Mouse (Mus musculus): ENCODE data around the gene Arid4a.
A peak's percentile ranks its signal among the peaks of the same experiment; 100 is the strongest.
"Not testable (repeated sequence)": the region's sequence is repeated elsewhere in the genome, so short reads cannot be mapped to it uniquely, and the experiment has no call there.

Arid4a gene

DNA sequence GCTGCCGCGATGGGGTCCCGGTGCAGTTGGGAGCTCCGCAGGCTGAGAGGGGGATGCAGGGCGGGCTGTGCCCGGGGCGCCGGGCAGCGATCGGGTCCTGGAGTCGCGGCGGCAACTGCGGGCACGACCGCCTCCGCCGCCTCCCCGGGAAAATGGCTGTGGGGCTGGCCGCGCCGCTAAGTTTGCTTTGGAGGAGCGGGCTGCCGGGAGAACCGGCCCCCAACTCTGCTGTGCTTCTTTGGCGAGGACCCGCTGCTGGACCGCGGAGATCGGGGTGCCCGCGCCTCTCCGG is 367 bp downstream of the Arid4a start:
- DNase-seq (ENCODE audit: low spot score in 2 of 2) = no peak

DNA sequence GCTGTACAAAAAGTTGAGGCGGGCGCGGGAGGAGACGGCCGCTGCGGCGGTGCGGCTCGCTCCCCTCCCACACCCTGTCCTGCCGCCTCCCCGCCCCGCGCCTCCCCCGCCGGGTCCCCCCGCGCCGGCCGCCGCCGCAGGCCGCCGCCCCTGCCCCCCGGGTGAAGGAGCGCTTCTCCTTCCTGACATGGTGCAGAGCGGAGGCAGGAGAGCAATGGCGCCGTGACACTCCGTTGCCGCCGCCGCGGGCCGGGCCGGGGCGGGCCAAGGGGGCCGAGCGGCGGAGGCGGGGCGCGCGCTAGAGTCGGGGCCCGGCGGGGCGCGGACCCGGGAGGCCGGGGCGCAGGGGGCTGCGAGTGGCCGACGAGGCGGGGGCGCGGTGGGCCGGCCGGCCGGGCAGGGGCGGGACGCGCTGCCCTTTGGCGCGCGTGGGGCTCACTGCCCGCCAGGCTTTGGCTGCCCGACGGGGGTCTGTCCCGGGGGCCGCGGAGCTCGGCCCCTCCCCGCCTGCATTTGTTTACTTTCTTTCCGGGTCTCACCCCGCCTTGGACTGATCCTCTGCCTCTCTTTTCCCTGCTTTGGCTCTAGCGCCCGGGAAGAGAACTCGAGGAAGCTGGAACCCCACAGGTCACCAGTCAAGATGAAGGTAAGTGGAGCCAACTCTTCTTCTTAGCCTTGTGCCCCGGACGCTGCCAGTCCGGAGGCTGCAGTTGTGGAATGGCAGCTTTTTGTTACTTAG is 882 bp downstream of the Arid4a start:
- no peak for DNase-seq (ENCODE audit: low spot score in 2 of 2)

DNA sequence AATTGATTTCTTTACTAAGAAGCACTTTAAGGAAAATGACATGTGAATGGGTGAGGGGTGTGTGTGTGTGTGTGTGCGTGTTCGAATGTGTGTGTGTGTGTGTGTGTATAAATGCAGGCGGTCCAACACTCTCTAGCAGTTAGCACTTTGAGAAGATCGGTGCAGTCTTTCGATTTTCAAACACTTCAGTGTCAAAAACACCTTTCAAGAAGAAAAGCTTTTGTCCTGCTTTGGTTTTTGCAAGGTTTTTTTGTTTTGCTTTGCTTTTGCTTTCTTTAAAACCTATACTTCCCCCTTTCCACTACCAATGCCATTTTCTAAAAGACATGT is 1.4 kb downstream of the Arid4a start:
- DNase-seq (ENCODE audit: low spot score in 2 of 2) = no peak

DNA sequence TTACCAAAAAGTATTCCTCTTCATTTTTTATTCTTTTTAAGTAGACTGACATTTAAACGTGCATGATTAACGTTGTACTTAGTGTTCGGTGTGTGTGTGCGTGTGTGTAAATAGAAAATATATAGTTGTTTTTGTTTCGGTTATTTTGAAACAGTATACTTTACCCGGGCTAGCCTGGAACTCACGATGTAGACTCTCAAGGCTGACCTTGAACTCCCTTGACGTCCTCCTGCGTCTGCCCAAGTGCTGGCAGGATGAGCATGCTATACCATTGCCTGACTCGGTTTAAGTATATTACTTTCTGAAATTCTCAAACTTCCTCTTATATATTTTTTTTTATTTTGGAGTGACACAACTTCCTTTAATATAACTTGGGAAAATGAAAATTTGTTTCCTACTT is 2.0 kb downstream of the Arid4a start:
- no peak for DNase-seq (ENCODE audit: low spot score in 2 of 2)

DNA sequence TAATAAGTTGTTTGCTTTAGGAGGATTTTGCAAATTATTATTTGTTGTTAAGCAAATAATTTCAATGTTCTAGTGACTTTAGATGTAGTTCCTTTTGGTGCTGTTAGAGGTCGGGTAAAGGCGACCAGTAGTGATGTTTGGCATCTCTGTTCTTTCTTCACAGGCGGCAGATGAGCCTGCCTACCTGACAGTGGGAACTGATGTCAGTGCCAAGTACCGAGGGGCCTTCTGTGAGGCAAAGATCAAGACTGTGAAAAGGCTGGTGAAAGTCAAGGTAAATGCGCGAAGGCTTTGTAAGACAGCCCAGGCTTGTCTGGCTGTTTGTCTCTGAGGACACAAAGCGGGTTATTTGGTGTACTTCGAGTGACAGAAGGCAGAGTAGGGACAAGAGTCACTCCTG is 3.4 kb downstream of the Arid4a start:
- no peak for DNase-seq (ENCODE audit: low spot score in 2 of 2)

DNA sequence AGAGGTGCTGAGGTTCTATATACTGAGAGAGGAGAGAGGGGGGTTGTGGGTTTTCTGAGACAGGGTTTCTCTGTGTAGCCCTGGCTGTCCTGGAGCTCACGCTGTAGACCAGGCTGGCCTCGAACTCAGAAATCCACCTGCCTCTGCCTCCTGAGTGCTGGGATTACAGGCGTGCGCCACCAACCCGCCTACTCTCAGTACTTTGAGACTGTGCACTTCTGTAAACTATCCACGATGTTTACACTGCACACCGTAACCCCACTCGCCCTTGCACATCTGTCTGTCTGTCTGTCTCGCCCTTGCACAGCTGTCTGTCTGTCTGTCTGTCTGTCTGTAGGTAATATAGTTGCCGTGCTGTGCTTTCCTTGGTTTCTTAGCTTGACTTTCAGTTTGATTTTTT is 8.6 kb downstream of the Arid4a start:
- no peak for DNase-seq (ENCODE audit: low spot score in 2 of 2)

DNA sequence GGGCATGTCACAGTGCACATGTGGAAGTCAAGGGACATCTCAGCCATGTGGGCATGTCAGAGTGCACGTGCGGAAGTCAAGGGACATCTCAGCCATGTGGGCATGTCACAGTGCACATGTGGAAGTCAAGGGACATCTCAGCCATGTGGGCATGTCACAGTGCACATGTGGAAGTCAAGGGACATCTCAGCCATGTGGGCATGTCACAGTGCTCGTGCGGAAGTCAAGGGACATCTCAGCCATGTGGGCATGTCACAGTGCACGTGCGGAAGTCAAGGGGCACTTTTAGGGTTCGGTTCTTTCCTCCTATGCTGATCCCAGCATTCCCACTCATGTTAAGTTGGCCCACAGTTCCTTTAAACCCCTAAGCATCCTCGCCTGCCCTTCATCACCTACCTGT is 12.5 kb downstream of the Arid4a start:
- DNase-seq (ENCODE audit: low spot score in 2 of 2) = not testable (repeated sequence)

DNA sequence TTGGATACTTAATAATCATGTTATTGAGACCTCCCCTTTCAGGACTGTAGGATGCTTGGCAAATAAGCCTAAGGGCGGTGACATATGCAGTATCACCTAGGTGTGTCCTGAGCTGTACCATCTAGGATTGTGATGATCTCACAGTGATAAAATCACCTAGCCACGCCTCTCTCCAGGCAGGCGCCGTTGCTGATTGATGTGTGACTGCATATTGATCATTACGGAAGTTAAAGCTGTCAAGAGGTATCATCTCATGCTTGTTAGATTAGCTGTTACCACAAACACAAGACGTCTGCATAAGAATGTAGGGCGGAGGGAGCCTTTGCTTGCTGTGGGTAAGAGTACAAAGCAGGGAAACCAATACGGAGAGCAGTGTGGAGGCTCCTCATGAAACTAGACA is 14.5 kb downstream of the Arid4a start:
- no peak for DNase-seq (ENCODE audit: low spot score in 2 of 2)

DNA sequence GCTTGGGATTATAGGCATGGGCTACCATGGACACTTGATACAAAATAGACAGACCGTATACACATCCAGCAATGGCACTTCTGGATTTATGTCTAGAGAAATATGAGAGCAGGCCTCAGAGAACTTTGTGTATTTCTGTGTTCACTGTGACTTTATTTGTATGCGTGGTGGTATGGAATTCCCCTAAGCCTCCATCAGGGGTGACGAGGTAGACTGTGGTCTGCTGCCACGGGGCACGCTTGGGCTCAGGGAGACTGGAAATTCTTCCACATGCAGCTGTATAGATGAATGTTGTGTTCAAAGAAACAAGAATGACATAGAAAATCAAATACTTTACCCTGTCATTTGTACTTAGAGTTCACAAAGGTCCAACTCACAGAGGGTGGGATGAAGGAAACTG is 14.9 kb downstream of the Arid4a start:
- no peak for DNase-seq (ENCODE audit: low spot score in 2 of 2)

DNA sequence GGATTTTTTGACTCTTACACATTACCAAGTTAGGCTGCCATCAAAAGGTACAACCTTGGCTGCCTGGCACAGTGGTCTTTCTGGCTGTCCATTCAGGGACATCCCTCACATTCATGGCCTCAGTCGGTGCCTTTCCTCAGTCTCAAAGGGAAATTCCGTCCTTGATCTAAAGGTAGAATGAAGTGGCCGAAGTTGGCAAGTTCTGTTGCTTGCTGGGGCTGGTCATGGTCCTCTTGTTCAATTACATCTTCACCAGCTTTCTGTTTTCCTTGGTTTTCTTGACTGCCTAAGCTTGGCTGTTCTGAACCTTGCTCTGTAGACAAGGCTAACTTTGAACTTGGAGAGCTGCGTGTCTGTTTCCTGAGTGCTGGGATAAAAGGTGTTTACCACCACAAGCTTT is 20.0 kb downstream of the Arid4a start:
- no peak for DNase-seq (ENCODE audit: low spot score in 2 of 2)

DNA sequence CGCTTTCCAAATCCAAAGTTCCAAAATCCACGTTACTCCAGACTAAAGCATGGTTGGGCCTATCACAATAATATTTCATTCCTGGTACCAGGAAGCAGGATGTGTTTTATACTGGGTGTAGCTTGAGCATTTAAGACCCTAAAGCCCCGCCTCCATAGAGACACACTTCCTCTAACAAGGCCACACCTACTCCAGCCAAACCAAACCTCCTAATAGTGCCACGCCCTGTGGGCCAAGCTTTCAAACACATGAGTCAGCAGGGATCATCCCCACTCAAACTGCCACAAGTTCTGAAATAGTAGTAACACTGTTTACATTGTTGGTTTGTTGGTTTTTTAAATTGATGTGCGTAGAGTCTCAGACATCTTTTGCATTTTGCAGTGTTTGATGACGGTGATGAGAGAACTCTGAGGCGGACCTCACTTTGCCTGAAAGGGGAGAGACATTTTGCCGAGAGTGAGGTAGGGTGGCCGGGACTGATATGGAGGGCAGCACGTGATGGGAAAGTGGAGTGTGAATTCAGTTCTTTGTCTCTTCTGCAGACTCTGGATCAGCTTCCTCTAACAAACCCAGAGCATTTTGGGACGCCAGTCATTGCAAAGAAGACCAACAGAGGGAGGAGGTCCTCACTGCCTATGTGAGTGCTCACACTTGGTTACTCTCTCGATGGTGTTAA is 21.1 kb downstream of the Arid4a start:
- DNase-seq (ENCODE audit: low spot score in 2 of 2) = no peak

DNA sequence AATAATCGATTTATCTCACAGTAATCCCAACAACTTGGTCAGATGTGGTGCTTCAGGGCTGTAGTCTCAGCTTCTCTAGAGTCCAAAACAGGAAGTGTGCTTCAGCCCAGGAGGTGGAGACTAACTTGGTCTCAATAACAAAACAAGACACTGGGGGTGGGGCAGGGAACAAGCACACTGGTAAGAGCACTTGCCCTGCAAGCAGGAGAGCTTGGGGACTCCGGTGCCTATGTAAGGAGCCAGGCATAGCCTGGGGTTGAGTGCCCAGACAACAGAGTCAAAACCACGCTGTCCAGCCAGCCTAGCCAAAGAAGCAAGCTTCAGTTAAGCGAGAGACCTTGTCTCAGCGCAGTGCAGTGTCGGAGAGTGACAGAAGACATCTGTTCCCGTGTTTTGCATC is 24.7 kb downstream of the Arid4a start:
- no peak for DNase-seq (ENCODE audit: low spot score in 2 of 2)

DNA sequence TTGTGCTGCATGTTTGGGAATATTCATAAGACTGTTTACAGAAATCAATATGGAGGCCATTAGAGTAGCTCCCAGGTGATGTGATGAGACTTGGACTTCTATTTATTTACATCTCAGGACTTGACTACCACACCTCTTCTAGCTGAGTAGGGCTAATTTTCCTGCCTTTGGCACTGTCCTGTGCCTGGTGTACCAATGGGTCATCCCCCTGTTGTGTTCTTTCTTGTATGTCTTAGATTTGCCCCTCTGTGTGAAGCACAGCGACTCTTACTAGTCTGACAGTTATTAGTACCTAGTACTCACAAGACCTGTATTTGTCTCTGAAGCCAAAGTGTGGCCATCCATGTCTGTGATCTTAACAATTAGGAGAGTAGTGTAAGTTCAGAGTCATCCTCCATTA is 26.7 kb downstream of the Arid4a start:
- no peak for DNase-seq (ENCODE audit: low spot score in 2 of 2)

DNA sequence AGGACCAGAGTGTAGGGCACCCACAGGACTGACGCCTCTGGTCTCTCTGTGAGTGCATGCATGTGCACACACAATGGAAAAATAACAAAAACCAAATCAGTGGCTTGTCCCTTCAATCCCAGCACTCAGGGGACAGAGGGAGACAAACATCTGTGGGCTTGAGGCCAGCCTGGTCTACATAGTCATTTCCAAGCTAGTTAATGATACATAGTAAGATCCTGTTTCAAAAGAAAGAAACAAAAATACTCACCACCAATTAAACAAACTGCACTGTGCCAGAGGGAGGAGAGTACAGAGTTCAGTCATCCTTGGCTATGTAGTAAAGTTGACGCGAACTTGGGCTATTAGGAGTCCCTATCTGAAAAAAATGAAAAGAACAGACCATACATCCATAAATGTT is 27.8 kb downstream of the Arid4a start:
- no peak for DNase-seq (ENCODE audit: low spot score in 2 of 2)

DNA sequence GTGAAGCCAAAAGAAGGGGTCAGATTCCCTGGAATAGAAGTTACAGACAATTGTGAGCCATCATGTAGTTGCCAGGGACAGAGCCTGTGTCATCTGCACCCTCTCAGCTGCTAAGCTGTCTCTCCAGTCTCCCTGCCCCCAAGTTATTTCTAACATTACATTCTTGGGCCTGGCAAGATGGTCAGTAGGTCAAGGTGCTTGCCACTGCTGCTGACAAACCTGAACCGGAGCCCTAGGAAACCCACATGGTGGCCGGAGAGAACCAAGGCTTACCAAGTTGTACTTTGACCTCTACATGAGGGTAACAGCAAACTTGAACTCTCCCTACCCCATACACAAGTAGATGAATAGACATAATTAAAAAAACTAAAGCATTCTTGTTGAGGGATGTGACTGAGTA is 28.7 kb downstream of the Arid4a start:
- DNase-seq (ENCODE audit: low spot score in 2 of 2) = no peak

DNA sequence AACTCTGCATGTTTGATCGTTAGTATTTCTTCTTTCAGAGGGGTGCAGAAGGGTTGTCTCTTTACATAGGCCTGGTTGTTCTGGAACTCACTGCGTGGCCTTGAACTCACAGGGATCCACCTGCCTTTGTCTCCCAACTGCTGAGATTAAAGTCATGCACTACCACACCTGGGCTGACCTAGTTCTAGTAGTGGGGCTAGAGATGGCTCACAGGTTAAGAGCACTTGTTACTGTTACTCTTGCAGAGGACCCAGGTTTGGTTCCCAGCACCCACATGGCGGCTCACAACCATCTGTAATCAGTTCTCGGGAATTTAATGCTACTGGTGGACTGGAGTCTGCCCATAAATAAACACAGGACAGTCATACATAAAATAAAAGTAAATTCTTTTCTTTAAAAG is 30.7 kb downstream of the Arid4a start:
- no peak for DNase-seq (ENCODE audit: low spot score in 2 of 2)

DNA sequence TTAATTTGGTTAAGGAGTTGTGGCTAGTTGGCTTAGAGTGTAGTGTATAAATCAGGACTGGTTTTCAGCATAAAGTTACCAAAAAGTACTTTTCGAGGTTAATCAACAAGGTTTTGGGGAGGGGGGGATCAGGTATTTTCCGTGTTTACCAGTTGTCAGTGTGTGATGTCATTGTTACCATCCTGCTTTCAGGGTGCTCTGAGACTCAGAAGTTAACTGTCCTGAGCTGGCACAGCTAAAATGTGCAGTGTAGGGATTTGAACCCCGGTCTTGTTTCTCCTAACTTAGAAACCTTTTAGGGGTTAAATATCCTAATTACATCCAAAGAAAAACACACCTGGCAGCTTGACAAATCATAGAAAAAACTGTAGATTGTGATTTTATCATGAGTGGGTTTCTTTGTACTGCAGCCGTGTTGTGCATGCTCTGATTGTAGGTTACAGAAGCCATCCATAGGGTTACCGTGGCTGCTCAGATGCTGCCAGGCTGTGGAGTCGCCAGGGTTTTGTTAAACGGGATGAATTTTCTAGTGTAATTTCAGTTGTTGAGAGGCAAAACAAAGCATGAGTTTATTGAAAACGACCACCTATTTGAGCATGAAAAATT is 31.8 kb downstream of the Arid4a start:
- no peak for DNase-seq (ENCODE audit: low spot score in 2 of 2)

DNA sequence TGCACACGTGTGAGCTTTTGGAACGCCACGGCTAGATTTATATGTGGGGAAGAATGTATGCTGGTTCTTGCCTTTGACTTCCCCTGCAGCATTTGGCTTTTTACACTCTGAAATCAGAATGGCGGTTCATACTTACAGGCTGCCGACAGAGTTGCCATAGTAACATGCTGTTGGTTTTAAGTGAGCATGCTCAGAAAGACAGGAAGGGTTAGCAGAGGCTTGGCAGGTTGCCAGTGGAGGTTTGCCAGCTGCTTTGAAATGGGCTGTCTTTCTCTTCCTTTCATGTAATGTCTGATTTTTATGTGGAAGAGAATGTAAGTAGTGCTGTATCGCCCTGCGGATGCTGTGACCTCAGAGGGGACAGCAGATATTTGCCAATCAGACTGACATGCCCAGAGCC is 32.3 kb downstream of the Arid4a start:
- DNase-seq (ENCODE audit: low spot score in 2 of 2) = peak; percentile 97 to 99

DNA sequence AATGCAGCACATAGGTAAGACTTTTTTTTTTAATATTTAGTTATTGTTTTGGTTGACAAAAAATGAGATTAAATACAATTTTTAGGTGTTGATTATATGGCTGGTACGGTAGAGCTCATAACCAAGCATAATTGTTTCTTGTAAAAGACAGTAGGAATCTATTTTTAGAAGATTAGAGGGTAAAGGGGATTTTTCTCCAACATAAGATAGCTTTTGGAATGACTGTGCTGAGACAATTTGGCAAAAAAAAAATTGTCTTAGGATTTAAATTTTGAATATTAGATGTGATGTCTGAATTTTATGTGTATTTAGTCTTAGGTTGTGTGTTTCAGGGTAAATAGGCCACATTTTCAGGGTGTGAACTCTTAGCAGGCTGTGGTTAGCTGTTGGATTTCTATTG is 32.8 kb downstream of the Arid4a start:
- no peak for DNase-seq (ENCODE audit: low spot score in 2 of 2)

DNA sequence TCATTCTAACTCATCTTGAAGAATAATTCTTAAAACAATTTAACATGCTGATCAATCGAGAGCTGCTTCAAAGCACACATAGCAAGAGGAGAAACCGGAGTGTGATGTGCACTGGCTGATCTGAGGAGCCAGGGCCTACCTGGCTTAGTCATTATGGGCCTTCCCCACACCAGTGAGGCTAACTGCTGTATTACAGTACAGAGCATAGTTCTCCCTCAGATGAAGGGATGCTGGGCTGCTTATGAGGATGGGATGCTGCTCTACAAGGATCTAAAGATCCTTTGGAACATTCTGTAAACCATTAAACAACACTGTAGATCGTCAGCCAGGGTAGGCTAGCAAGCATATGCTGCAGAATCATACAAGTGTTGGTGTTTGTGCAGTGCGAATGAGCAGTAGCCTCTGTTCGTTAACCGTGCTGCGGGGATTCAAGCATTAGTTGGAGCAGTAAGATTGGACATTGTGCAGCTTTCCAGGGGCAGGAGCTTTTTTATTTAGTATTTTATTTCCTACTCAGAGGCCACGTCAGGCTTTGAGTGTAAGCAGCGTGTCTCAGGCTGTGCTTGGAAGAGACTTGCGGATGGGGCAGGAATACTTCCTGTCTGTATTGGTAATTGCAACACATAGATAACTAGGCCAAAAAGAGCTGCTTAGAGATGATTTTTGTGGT is 33.9 kb downstream of the Arid4a start:
- peak; percentile 34 to 53 for DNase-seq (ENCODE audit: low spot score in 2 of 2)

DNA sequence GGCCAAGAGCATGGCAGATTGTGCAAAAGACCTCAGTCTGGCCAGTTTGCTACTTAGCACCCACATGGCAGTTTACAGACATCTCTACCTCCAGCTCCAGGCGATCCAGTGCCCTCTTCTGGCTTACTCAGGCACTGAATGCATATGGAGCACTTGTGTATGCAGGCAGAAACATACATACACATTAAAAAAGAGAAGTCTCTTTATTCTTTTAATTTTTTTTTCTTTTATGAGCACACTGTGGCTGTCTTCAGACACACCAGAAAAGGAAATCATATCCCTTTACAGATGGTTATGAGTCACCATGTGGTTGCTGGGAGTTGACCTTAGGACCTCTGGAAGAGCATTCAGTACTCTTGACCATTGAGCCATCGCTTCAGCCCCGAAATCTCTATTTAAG is 35.3 kb downstream of the Arid4a start:
- DNase-seq (ENCODE audit: low spot score in 2 of 2) = no peak

DNA sequence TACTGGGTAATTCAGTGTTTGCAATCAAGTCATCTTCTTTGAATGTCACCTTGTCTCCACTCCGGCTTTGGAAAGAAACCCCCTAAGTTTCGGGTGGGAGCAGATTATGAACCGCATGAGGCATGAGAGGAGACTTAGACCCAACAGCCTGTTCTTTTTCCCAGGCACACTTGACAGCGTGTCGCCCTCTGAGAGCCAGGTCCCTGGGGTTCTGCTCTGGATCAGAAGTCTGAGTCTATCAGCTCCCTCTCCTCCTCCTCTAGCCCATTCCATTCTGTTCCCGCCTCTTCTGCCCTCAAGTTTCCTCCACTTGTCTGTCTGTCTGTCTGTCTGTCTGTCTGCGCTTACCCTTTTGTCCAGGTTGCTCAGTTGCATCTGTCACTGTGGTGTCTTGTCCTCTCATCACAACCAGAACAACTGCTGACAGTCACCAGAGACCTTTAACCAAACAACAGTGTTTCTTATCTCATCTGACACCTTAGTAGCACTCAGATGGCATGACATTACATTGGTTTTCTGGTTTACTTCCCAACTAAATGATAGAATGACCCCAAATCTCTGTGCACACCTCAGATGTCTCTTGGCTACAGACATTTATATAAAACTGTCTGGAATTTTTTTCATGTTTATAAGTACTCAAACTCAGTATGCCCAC is 36.7 kb downstream of the Arid4a start:
- DNase-seq (ENCODE audit: low spot score in 2 of 2) = no peak

DNA sequence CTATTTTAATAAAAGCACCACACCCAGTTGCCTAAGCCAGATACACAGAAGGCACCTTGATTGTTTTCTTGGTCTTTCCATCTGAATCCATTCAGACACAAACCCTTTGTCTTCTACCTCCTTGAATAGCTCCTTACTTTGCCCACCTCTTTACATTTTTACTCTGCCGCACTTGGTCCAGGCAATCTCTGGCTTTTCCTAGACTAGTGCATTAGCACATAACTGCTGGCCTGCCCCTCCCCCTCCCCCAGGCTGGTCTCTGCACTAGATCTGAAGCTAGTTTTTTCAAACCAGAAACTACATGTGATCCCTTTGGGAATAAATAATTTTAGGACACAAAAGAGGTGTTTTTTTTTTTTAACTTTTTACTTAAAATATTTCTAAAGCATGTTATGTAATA is 37.2 kb downstream of the Arid4a start:
- DNase-seq (ENCODE audit: low spot score in 2 of 2) = no peak
